Mouse (Mus musculus) megakaryocyte, embryonic 14.5 days (primary cell): ENCODE measurements around the gene Zfp609.

Source experiments
- FLI1 ChIP-seq: IDR thresholded peaks from 2 replicates; pipeline ENCODE4 v1.6.1; 2012; ENCODE audit warnings: low read length, inconsistent platforms, mixed read lengths
- GATA1 ChIP-seq: IDR thresholded peaks from 3 replicates; pipeline ENCODE4 v1.6.1; 2012; ENCODE audit warnings: mixed read lengths, low read length, inconsistent platforms, borderline replicate concordance

- TF ChIP-seq GATA1 (no peak), FLI1 (no peak)
These were observed 155.9 kb downstream of the Zfp609 start for GRCm38 (mm10) chr9:65671431-65671931.
